ENCODE assay signal across 8 mouse cellular contexts in the genomic region with DNA sequence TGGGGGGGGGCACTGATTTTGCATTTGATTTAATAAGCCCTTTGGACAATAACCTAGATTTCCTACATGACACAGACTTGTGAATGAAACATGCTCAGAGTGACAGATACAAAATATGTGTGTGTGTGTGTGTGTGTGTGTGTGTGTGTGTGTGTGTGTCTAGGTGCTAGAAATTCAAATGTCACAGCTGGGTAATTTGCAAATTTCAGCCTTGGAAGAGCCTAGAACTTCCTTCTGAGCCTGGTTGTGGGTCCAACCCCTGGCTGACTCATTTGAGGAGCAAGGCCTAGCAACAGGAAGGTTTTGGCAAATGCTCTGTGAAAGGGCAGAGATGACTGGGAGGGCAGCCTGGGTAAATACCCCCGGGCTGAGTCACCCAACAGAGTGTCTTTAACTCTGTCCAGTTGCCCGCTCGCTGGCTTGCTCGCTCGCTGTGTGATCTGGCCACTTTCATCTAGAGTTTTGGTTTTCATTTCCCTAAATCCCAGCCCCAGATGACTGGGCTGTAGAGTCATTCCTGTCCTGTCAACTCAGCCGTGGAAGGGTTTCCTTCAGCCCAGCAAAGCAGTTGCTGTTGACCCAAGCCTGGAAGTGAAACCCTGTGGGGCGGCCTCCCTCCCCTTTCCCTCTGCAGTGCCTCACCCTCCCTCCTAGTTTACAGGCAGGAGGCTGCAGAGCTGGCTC. TPM values are rescaled to one million over a fixed set of nuclear protein-coding genes. Genes with fewer than 3 reads are reported as not detected.
DNase-seq lines count a peak whose midpoint lies in the region; ATAC-seq lines count a peak whose summit lies in the region.

No protein-coding gene starts in this region.

- H3K27ac ChIP-seq in midbrain, embryonic 13.5 days, result no peak overlapping the region

- no peaks in the 10 kb centered on the region for H3K9me3 ChIP-seq in midbrain, embryonic 13.5 days

- H3K27me3 ChIP-seq in midbrain, embryonic 13.5 days, result no peaks in the 10 kb centered on the region

- H3K4me3 ChIP-seq in midbrain, embryonic 13.5 days (replicated peaks), result no peak overlapping the region

- H3K9ac ChIP-seq in midbrain, embryonic 13.5 days (replicated peaks), result no peak overlapping the region

- H3K36me3 ChIP-seq in midbrain, embryonic 13.5 days, result no peaks in the 10 kb centered on the region

- DNase-seq in spleen, adult 18-20 months, result peak; percentile 66 to 70
- no peak for DNase-seq in spleen, adult 12 weeks (ENCODE audit: low spot score)
- peak; percentile 59 for DNase-seq in gastrocnemius, postnatal 14 days
- DNase-seq in kidney, postnatal 25 days, result peak; percentile 31 to 68
- peak; percentile 83 for DNase-seq in spleen, postnatal 36 days (ENCODE audit: low spot score in 2 of 2)
- no peak for DNase-seq in left cerebral cortex, adult 18-20 months (ENCODE audit: low spot score in 2 of 2)
- DNase-seq in frontal cortex, adult 2 months (ENCODE audit: extremely low spot score in 1 of 2, low spot score in 1 of 2), result no peak

- ATAC-seq in midbrain, embryonic 13.5 days, result no peak

- no peaks in the 10 kb centered on the region for H3K4me1 ChIP-seq in midbrain, embryonic 13.5 days (replicated peaks)

- intact Hi-C loops in gastrocnemius, postnatal 14 days (cut with DNase I; ENCODE audit: low total_unique reads), result no loop called here

- 83% methylated on average over 7 of the region's 7 CpGs for WGBS in midbrain, embryonic 13.5 days

- H3K4me2 ChIP-seq in midbrain, embryonic 13.5 days (replicated peaks), result no peak overlapping the region

RNA-seq across cellular contexts. Expression of a gene that starts 38.5 kb away (rescaled TPM):
- 1 to 10 TPM; 5.6 to 6.4 TPM for total RNA-seq in gastrocnemius, postnatal 14 days (2021)
- polyA plus RNA-seq in midbrain, embryonic 13.5 days (2015; fragmentation: Nextera tagmentation; extraction: Ambion mirVana), result 43.7 TPM in 2 replicates
- total RNA-seq in left cerebral cortex, adult 18-20 months (2021), result 10 to 100 TPM; 53.8 to 54.3 TPM
- 43.8 and 48.2 TPM in 2 replicates for polyA plus RNA-seq in frontal cortex, adult 2 months (2012; rRNA removed)

RNA-seq across cellular contexts. Expression of a gene that starts 42.6 kb away (rescaled TPM):
- 10 to 100 TPM; 40.5 to 44.4 TPM for total RNA-seq in gastrocnemius, postnatal 14 days (2021)
- polyA plus RNA-seq in midbrain, embryonic 13.5 days (2015; fragmentation: Nextera tagmentation; extraction: Ambion mirVana), result 83.5 and 90.1 TPM in 2 replicates
- 100 to 1,000 TPM; 141 to 142 TPM for total RNA-seq in left cerebral cortex, adult 18-20 months (2021)
- polyA plus RNA-seq in frontal cortex, adult 2 months (2012; rRNA removed), result 122 and 124 TPM in 2 replicates

Comparison
In these comparisons a context has a peak if more than half of its experiments do, and no peak if none do; other contexts are left out.
1. DNase-seq: peak in spleen, adult 18-20 months (2 of 2), gastrocnemius, postnatal 14 days (single experiment), kidney, postnatal 25 days (2 of 2) and spleen, postnatal 36 days (2 of 2); none in spleen, adult 12 weeks (single experiment), left cerebral cortex, adult 18-20 months (0 of 2) and frontal cortex, adult 2 months (0 of 2).
2. RNA of a gene that starts 38.5 kb away (total RNA-seq): 53.8 to 54.3 TPM in left cerebral cortex, adult 18-20 months; 5.6 to 6.4 TPM in gastrocnemius, postnatal 14 days; every median in the first group is over 4 times any median in the second.